ENCODE assay signal across 10 mouse cellular contexts in genomic region chr8:87833339-87833738, GRCm38 (mm10).
A peak's percentile ranks its signal among the peaks of the same experiment; 100 is the strongest.
DNase-seq lines count a peak whose midpoint lies in the region; ATAC-seq and TF ChIP-seq lines count a peak whose summit lies in the region.
"Had no signal": no experiment of that assay in that cellular context is flagged by ENCODE, and none has a peak within 500 bp of the region (broad histone marks: within the 10 kb centered on the region; RNA-seq: fewer than 3 reads in every experiment).

No protein-coding gene starts in this region.

- H3K4me3 ChIP-seq in gastrocnemius, adult 2 months: no peak overlapping the region
- H3K4me3 ChIP-seq in forebrain, embryonic 13.5 days: no peak overlapping the region
- H3K4me3 ChIP-seq in limb, embryonic 15.5 days: no peak overlapping the region

- peak overlapping the region; percentile 37; the same call in 1 of the 2 replicates for H3K9ac ChIP-seq in forebrain, embryonic 13.5 days
- H3K9ac ChIP-seq in limb, embryonic 15.5 days: no peak overlapping the region

- no peaks in the 10 kb centered on the region for H3K27me3 ChIP-seq in forebrain, embryonic 13.5 days
- no peaks in the 10 kb centered on the region for H3K27me3 ChIP-seq in limb, embryonic 15.5 days

- no peaks in the 10 kb centered on the region for H3K36me3 ChIP-seq in forebrain, embryonic 13.5 days (ENCODE audit: poor library complexity, severe bottlenecking)
- no peaks in the 10 kb centered on the region for H3K36me3 ChIP-seq in limb, embryonic 15.5 days

- 19% methylated on average over 13 of the region's 13 CpGs for WGBS in forebrain, embryonic 13.5 days
- 33% methylated on average over 13 of the region's 13 CpGs for WGBS in limb, embryonic 15.5 days

- H3K27ac ChIP-seq in gastrocnemius, adult 2 months: peak overlapping the region; percentile 8; the same call in 1 of the 2 replicates
- H3K27ac ChIP-seq in forebrain, embryonic 13.5 days: peak overlapping the region; percentile 93
- H3K27ac ChIP-seq in limb, embryonic 15.5 days: peak overlapping the region; percentile 57

- peaks cover 83% of the 10 kb centered on the region for H3K4me1 ChIP-seq in forebrain, embryonic 13.5 days
- peaks cover 83% of the 10 kb centered on the region for H3K4me1 ChIP-seq in limb, embryonic 15.5 days

- DNase-seq in gastrocnemius, adult 2 months: no peak
- no peak for DNase-seq in gastrocnemius, postnatal 14 days
- DNase-seq in MN1 (ENCODE audit: low spot score): peak; percentile 87
- no peak for DNase-seq in frontal cortex, postnatal 25 days (ENCODE audit: low spot score in 2 of 2)
- DNase-seq in kidney, adult 18-20 months: no peak
- DNase-seq: cerebellum, adult 9-11 months had no signal

- ATAC-seq in forebrain, embryonic 13.5 days: no peak
- no peak for ATAC-seq in limb, embryonic 15.5 days (ENCODE audit: insufficient number of reproducible peaks, low FRiP score, low TSS enrichment, low read depth)
- ATAC-seq in megakaryocyte-erythroid progenitor cell, adult 5-6 weeks (replicated peaks; ENCODE audit: low FRiP score, low TSS enrichment, poor library complexity, severe bottlenecking): no peak
- ATAC-seq: activated CD4-positive, CD25-positive, alpha-beta regulatory T cell, adult 4 months had no signal

- H3K9me3 ChIP-seq in forebrain, embryonic 13.5 days (replicated peaks): no peaks in the 10 kb centered on the region
- no peaks in the 10 kb centered on the region for H3K9me3 ChIP-seq in limb, embryonic 15.5 days

- peak overlapping the region; percentile 24 for H3K4me2 ChIP-seq in forebrain, embryonic 13.5 days
- no peak overlapping the region for H3K4me2 ChIP-seq in limb, embryonic 15.5 days

- intact Hi-C loops in gastrocnemius, adult 2 months (cut with DNase I): no loop called here
- intact Hi-C loops in gastrocnemius, postnatal 14 days (cut with DNase I; ENCODE audit: low total_unique reads): no loop called here

- TF ChIP-seq CTCF in gastrocnemius, adult 2 months (IDR thresholded peaks at IDR 0.05): no peak

Comparison
In these comparisons a context has a peak if more than half of its experiments do, and no peak if none do; other contexts are left out.
1. H3K27ac ChIP-seq: peak in every context shown above with its lines; median percentile 93 in forebrain, embryonic 13.5 days; 57 in limb, embryonic 15.5 days; 8 in gastrocnemius, adult 2 months.